Mouse (Mus musculus) spleen, embryonic (tissue): ENCODE data around the gene Mgat4c.
"Not testable (repeated sequence)": the region's sequence is repeated elsewhere in the genome, so short reads cannot be mapped to it uniquely, and the experiment has no call there.

Experiments used
- CTCF ChIA-PET: fragments of 350-600 bp; sonication (Branson Sonifier 250); formaldehyde crosslinking; loops from one replicate; lab custom pipeline; 2022; lab: Charles Lee

Mgat4c gene

DNA sequence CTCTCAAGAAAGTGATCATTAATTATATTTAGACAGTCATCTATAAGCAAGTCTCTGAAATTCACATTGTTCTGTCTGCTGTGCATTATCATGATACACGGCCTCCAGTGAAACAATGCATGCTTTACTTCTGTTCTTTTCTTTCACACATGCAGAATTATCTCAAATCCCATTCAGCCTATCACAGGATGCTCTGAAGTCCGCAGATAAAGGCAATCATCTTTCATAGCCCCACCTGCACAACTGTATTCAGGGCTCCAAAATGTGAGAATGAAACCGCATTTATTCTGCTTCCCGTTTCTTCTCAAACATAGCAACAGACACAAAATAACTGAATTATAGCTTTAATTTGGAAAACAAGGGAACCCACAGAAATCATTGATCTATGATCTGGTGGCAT lies 446.1 kb downstream of the Mgat4c start:
- CTCF ChIA-PET = no interaction called here

DNA sequence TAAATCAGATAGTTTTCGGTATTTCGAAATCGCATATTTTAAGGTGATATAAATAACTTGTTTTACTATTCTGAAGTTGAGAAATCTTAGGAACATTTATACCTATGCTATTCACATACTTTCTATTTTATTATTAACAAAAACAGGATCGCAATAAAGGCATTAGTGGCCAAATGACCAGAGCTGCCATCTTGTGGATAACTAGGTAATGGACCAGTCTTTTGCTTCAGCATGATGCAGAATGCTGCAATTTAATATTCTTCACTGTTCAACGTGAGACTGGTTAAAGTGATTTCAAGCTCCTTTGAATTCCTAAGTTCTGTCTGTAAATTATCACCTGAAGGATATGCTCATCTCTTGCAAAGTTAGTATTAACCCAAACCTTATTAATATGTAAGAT lies 473.6 kb downstream of the Mgat4c start:
- CTCF ChIA-PET = no interaction called here

DNA sequence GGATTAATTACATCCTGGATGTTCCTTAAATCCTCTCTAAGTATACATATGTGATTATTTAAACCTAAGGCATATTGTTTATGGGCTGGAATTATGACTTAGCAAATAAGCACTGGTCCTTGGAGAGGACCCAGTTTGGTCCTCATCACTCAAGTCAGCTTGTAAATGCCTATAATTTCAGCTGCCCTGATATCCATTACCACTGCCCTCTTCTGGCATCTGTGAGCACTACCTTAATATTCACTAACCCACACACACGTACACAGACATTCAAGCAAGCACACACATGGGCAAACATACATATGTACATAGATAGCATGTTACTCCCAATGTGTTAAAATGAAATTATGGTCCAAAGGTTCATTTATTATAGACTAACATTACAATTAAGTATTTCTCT lies 474.6 kb downstream of the Mgat4c start:
- CTCF ChIA-PET = no interaction called here

DNA sequence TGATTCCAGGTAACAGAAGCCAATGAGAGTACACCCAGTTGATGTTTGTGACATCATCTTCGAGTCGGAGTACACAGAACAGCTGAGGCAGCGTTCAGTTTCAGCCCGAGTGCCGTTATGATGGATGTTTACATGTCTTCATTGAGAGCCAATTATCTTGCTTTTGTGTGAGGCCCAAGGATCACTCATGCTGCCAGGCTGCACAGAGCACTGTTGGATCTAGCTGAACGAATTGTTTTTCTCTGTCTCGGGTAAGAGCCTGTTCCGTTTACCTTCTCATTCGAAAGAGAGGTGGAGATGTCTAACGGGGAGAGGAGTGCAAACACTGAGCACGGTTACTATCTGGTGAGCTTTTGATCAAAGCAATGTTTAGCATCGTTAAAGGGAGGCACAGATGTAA lies 477.5 kb downstream of the Mgat4c start:
- CTCF ChIA-PET = no interaction called here

DNA sequence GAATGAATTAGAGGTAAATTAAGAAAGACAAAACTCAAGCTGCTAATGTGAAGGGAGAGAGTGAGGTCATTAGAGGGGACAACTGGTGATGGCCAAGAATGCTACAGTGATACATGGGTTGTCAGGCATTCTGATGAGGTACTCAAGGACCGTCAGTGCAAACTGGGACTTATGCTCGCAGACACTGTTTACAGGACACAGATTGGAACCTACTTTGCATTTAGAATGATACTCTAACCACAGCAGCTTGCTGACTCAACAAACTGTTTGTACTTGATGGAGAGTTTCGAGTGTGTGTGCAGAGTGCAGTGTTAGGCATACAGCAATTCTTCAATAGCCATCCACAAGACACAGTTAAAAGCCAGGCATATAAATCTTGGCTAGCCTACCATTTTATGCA lies 503.4 kb downstream of the Mgat4c start:
- CTCF ChIA-PET = no interaction called here

DNA sequence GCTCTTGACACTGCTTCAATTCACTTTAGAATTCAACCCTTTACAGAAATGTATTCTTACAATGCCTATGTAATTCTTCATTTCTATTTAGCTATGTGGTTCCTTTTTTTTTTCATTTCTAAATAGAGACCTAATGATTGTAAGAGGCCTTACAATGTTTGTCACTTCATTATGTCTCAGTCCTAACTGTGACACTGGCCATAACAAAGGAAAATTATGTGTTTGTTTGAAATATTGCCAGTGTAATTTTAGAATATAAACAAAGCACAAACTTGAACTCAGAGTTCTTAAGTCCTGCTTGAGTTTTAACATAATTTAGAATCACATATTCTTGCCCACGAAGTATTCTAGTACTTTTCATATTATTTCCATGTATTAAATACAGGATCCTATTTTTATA lies 510.4 kb downstream of the Mgat4c start:
- CTCF ChIA-PET = no interaction called here

- CTCF ChIA-PET = no interaction called here
Measured at GRCm38 (mm10) chr10:102196850-102197249, 515.6 kb downstream of the Mgat4c start.

- CTCF ChIA-PET = no interaction called here
Measured at GRCm38 (mm10) chr10:102238558-102239211, 557.4 kb downstream of the Mgat4c start.

DNA sequence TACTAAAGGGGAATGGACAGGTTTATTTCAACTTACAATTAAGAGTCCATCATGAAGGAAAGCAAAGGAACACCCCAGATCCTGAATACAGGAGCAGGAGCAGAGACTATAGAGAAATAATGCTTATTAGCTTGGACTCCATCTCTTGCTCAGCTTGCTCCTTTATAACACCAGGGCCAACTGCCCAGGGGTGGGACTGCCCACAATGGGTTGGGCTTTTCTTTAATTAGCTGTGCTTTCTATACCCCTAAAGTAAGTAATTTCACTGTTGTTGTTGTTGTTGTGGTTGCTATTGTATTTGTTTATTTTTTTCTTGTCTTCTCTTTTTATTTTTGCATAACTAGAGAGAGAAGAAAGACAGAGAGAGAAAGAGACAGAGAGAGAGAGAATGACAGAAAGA lies 562.6 kb downstream of the Mgat4c start:
- CTCF ChIA-PET = interaction anchor here (0.6 kb wide), 1 partner anchor 8 kb away, joined by 6 read pairs; no protein-coding TSS in a partner anchor

GRCm38 (mm10) chr10:102244601-102245000 lies 563.3 kb downstream of the Mgat4c start:
- CTCF ChIA-PET = no interaction called here

DNA sequence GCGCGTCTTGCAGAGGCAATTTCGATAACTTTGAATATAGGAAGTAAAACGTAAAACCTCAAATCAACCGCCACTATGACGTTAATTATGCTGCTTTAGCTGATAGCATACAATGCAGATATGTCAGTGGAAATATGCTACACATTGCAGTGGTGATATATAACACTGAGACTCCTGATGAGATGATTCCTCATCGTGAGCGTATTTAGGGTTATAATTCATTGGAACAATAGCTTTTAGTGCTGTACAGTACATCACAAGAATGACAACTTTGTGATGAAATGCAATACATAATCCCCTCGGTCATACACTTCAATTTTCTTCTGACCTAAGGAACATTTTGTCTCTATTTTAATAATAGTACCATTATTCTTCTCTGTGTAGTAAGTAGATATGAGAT lies 564.0 kb downstream of the Mgat4c start:
- CTCF ChIA-PET = no interaction called here

DNA sequence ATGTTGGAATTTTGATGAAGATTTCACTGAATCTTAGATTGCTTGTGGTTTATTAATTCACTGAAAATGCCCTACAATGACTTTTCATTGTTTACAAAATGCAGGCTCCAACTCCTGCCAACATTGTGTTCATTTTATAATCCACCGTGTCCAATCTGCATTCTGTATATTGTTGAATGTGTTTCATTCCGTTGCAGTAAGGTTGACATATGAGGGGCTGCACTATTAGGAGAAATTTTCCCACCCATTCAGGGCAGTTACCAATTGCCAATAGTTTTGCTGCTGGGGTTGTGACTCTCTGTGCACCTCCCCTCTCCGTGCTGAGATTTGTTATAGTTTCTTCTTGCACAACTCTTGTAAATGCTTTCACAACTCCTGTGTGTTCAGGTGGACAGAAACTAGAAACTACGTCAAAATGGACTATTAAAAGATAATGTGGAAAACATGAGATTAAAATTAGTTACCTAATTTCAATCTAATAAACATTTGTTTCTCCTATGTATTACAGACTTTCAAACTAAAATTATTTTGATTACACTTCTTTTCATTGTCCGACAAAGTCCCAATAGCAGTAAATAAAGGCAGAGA lies 627.7 kb downstream of the Mgat4c start:
- CTCF ChIA-PET = no interaction called here

GRCm38 (mm10) chr10:102365685-102366381 lies 684.5 kb downstream of the Mgat4c start:
- CTCF ChIA-PET = no interaction called here

- CTCF ChIA-PET = no interaction called here
Measured at GRCm38 (mm10) chr10:102370576-102370975, 689.3 kb downstream of the Mgat4c start.

- CTCF ChIA-PET = no interaction called here
Measured at GRCm38 (mm10) chr10:102372111-102372510, 690.8 kb downstream of the Mgat4c start.

GRCm38 (mm10) chr10:102374061-102374460 lies 692.8 kb downstream of the Mgat4c start:
- CTCF ChIA-PET = no interaction called here

- CTCF ChIA-PET = no interaction called here
Measured at GRCm38 (mm10) chr10:102377377-102377776, 696.1 kb downstream of the Mgat4c start.

DNA sequence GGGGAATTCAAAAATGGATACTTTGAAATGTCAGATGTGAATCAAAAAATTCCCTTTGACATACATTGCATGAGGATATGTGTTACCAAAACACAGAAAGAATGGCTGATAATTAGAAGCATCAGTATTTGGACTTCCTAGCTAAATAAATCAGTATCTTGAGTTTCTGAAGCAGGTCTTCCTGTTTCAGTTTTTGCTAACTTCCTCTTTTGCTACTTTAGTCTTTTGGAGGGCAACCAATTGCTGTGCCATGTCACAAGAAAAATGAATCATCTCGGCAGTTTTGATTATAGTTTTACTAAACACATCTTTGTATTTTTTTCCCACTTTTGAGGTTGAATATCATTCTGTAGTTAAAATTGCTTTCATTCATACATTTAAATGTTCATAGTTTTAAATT lies 707.9 kb downstream of the Mgat4c start:
- CTCF ChIA-PET = no interaction called here

DNA sequence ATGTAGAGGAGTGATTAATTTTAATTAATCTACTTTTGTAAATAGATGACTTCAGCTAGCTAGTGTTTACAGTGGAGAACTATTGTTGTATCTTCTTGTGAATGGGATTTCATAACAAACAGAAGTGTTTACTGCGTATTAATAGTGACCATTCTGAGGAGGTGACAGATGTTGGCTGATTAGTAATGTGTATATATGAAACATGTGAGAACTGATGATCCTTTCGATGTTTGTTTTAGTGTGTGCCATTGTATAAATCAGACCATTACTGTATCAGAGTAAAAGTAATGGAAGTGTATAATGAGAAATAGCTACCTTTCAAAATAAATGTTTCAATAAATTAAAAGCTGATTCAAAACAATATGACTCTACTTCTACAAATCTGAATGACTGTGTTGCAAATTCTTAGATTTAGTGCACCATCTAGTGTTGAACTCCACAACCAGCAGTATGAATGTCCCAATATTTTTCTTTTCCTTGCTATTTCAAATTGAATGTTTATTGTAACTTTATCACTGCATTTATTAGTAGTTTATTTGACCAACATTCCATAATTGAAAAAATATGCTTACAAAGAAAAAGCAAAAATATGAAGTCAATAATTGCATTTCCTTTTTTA lies 736.5 kb downstream of the Mgat4c start:
- CTCF ChIA-PET = no interaction called here

DNA sequence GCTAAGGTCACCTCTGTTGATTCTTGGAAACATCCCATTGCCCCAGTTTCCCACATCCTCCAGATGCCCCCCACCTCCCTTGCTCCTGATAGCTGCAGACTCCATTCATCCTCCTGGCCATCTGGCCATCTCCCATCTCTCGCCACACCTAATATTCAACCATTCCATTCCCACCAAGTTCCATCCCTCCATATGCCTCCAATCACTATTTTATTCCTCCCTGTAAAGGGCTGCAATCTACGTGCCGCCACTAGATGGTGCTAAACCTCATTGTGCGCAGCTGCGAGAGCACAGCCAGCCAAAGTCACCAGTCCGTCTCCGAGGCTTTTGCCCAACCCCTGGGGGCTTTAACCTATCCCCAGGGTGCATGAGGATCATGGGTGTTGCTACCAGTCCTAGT lies 753.8 kb downstream of the Mgat4c start:
- CTCF ChIA-PET = not testable (repeated sequence)

DNA sequence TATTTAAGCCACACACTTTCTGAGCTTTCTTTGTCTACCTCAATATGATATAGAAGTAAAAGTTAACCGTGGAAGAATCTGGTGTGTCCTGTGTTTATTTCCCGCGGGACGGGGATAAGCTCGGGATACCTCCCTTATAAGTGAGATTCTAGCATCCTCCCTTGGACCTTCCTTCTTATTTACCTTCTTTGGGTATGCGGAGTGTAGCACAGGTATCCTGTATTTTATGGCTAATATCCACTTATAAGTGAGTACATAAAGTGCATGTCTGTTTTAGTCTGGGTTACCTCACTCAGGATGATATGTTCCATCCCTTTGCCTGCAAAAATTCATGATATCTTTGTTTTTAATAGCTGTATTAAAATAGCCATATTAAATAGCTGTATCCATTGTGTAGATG lies 754.2 kb downstream of the Mgat4c start:
- CTCF ChIA-PET = not testable (repeated sequence)
